Mouse (Mus musculus): Measurements from ENCODE around the gene Pelp1. TPM values are rescaled to one million over a fixed set of nuclear protein-coding genes. Genes with fewer than 3 reads are reported as not detected.

The Pelp1 gene
- total RNA-seq (2021): 10 to 100 TPM; 38.5 to 39.6 TPM
- long read RNA-seq, experiment 1, transcript Pelp1-201 (17 exons, 3,435 nt): major isoform, 17 of 24 reads
- long read RNA-seq, experiment 1, partial matches to known transcripts: 6 of 24 reads
- long read RNA-seq, experiment 1, other reads (novel, unspliced or antisense): 1 of 24 reads
- long read RNA-seq, experiment 2, transcript Pelp1-201 (17 exons, 3,435 nt): major isoform, 11 of 25 reads
- long read RNA-seq, experiment 2, partial matches to known transcripts: 11 of 25 reads
- long read RNA-seq, experiment 2, other reads (novel, unspliced or antisense): 2 of 25 reads

DNA sequence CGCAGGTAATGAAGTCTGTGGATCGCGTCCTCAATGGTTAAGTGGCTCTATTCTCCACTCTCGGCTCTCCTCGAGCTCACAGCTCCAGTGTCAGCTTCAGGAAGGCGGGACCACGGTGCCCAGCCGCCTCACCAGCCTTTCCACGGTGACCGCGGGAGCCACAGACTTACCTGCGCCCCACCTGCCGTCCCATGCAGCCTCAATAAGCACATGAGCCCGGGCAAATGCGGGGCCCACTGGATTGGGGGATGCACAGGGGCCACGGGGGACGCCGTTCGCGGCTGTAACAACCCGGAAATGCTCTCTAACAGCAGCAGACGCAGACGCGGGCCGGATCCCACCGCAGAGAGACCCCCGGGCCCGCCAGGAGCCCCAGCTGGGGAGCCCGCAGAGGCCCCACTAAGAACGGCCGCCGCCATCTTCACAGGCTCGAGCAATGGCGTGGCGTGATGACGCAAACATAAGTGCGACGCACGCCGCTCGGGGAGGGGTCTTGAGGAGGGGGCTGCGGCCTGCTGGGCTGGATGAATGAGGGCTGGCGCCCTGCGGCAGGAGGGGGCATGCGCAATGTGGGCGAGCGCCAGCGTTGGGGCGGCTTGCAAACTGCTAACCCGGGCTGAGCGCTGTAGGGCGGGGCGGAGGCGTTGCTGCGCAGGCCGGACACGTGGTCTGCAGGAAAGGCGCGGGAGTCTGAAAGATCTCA, at the start of gene Pelp1:
TSS of gene Pelp1 (minus strand) at position 438 of the 703 bp plus-strand sequence.
- peak; percentile 95 for DNase-seq (ENCODE audit: low spot score in 2 of 2)

DNA sequence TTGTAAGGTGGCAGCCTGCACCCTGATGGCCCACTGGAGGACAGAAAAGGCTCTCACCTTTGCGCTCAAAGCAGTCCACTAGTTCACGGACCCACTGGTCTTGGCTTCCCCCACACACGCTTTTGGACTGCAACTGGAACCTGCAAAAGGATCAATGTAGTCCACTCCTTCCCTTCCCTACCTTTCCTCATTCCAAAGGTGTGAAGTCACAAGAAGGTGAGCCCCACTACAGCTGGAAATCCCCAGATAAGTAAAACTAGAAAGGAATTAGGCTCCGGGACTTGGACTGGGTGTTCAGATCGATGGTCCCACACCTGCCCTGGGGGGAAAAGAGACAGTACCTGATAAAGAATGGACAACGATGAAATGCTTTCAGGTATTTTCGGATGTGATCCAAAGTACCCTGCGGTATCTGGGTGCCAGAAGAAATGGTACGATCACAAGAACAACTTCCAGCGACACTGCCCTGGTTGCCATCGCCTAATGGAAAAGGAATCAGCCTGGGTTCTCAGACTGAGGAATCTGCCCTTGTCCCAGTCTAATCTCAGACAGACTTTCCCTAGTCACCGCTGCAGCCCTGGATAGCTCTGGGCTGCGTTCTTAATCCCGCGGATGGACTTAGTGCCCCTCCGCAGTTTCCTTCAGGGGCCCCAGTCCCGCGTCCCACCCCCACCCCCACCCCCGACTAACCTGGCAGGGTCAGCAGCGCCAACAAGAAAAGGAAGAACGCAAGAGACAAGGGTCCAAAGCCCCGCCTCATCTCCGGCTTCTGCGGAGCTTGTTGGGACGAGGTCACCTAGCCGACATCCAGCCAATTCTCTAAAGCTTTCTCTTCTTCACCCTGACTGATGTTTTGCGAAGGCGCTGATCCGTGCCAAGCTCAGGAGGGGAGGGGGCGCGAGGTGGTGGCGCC, 49.1 kb upstream of the Pelp1 start, which contains the start of gene Zmynd15:
TSS of gene Zmynd15 (plus strand) at position 746 of the 913 bp plus-strand sequence.
- no peak for DNase-seq (ENCODE audit: low spot score in 2 of 2)

DNA sequence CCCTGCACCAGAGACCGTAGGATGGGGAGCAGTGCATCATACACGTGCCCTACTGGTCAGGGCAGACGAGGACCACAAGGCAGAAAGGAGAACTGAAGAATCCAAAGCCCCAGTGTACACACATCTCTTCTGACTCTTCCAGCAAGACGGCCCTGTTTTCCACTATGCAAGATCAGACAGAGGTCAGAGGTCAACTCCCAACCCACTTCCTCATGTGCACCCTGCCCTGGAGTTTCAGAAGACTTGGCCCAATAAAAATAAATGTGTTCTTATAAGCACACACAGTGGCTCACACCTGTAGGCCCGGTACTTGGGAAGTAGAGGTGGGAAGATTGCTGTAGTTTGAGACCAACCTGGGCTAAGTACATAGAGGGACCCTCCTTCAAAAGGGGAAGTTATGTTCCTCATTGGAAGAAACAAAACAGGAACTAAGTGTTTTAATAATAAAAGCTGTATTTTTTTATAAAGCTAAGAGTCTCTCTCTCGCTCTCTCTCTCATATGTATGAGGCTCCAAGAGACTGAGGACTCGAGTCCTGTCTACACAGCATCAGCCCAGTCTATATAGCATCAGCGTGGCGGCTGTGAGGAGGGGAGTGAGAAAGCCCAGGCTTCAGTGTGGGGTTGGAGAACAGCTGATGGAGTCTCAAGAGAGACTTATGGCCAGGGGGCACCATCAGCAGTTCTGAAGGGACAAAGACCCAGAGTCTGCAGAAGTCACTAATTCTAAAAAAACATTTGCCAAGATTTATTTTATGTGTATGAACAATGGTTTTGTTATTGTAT, 43.6 kb upstream of the Pelp1 start:
- DNase-seq (ENCODE audit: low spot score in 2 of 2): no peak

DNA sequence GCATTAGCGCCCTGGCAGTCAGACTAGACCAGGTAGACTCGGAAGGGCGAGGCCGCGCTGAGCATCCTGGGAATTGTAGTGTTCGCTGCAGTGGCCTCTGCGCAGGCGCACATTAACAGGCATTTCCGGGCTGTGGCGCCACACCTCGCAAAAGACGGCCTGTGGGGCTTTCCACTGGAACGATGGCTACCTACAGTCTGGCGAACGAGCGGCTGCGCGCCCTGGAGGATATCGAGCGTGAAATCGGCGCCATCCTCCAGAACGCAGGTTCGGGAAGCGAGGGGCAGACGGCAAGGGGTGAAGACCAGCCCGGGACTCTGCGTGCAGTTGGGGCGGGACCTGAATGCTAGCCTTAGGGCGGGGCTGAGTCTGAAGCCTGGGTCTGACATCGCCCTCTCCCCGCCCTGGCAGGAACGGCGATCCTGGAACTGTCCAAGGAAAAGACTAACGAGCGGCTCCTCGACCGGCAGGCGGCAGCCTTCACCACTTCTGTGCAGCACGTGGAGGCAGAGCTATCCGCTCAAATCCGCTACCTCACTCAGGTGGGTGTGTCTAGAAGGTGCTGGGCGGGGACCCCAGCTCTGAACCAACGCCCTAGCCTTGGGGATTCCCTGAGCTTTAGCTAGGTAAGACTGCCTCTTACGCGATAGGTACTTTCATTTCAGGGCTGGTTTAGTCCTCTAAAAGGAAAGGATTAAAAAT, 42.1 kb upstream of the Pelp1 start, which contains the start of gene Med11:
TSS of gene Med11 (plus strand) at position 123 of the 702 bp plus-strand sequence.
- DNase-seq (ENCODE audit: low spot score in 2 of 2): peak; percentile 95 to 96

DNA sequence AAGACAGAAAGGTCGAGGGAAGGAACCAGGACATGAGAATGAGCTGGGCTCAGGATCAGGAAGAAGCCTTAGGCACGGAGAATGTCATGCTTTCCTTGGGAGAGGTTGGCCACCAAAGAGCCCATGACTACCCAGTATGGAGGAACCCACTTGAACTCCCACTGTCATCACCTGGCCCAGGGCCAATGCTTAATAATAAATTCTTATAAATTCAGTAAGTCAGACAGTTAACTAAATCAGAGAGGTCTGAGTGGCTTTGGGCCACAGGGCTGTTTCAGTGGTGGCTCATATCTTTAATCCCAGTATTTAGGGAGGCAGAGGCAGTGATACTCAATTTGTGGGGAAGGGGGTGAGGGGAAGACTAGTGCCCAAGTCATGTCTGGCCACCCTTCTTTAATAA, 41.1 kb upstream of the Pelp1 start:
- no peak for DNase-seq (ENCODE audit: low spot score in 2 of 2)

DNA sequence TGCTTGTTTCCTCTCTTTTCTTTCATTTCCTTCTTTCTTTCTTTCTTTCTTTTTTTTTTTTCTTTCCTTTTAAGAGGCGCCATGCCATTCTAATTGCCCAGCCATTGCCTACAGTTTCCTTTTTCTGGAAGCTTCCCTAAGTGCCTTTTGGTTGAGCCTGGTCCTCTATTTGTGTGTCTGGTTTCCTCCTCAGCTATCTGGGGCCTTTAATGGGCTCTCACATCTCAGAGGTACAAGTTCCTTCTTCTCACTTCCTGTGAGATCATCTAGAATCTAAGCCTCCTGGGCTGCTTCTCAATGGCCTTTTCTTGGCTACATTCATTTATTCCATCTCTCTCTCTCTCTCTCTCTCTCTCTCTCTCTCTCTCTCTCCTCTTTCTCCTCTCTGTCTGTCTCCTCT, 37.5 kb upstream of the Pelp1 start:
- DNase-seq (ENCODE audit: low spot score in 2 of 2): no peak

DNA sequence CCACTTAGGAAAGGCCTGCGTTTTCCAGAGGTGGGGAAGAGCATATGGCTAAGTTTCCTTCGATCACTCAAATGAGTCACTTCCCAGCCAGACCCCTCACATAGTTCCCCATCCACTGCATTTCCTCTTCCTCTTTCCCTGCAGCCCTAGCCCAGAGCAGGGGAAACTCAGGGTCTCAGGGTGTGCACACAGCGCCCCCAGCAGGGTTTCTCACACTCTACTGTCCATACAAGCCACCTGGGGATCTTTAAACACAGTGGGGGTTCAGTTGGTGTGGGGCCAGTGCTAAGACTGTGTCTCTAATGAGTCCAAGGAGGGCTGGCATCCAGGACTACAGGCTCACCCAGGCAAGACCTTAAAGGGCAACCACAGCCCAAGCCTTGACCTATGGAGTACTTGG, 36.9 kb upstream of the Pelp1 start:
- no peak for DNase-seq (ENCODE audit: low spot score in 2 of 2)

DNA sequence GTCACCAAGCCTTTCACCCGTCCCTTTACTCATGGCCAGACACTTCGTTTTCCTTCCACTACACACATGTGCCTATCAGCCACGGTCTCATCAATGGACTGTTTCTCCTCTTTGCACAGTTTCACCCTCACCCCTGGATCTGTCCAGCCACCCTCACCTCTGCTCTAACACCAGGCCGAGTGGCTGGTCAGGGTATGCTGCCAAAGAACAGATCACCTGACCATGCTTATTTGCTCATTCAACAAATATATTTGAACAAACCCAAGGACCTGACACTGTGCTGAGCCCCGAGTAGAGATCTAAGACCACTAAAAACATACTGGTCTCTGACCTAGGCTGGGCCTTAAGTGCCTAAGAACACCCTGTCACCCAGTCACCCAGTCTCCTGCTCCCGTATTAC, 34.8 kb upstream of the Pelp1 start:
- no peak for DNase-seq (ENCODE audit: low spot score in 2 of 2)

DNA sequence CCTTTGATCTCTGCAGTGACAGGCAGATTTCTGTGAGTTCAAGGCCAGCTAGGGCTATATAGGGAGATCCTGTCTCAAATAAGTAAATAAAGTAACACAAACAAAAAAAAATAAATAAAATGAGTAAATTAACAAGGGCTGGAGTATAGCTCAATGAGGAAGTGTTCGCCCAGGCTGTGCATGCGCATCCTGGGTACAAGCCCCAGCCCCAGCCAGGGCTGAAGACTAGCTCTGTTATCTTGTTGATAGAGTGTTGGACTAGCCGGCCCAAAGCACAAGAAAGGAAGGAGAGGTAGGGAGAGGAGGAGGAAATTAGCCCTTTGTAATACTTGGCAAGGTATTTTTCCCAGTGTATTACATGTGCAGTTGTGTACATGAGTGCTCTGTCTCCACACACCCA, 34.1 kb upstream of the Pelp1 start:
- no peak for DNase-seq (ENCODE audit: low spot score in 2 of 2)

DNA sequence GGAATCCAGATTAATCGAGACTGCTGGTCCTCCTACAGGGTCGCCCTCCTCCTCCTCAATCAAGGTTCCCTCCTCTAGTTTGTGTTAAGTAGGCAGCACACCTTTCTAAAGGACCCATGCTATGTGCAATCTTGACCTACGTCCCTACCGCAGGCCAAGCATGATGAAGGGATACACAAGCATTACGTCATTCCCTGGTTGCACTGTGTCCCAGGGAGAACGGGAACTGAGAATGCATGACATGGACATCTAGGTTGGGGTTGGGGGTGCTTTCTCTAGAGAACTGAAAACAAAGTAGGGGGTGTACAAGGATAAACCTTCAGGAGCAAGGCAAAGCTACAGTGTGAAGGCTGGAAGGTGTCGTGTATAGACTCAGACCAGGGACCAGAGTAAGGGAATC, 32.1 kb upstream of the Pelp1 start:
- no peak for DNase-seq (ENCODE audit: low spot score in 2 of 2)

DNA sequence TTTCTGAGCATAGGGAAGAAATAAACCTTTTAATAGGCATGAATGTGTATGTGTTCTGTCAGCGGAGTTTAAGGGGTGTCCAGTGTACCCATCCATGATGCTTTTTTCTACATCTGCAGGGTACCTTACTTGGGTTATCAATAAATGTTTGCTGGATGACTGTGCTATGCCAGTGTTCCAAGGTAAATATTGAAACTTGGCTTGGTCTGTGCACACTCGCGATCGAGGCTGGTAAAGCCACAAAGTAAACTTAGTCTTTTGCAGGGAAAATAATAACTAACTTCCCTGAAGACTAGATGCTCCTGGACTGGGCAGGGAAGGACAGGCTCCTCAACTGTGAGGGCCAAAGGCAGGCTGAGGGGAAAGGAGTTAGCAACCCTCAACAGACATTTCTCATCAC, 30.8 kb upstream of the Pelp1 start:
- no peak for DNase-seq (ENCODE audit: low spot score in 2 of 2)

DNA sequence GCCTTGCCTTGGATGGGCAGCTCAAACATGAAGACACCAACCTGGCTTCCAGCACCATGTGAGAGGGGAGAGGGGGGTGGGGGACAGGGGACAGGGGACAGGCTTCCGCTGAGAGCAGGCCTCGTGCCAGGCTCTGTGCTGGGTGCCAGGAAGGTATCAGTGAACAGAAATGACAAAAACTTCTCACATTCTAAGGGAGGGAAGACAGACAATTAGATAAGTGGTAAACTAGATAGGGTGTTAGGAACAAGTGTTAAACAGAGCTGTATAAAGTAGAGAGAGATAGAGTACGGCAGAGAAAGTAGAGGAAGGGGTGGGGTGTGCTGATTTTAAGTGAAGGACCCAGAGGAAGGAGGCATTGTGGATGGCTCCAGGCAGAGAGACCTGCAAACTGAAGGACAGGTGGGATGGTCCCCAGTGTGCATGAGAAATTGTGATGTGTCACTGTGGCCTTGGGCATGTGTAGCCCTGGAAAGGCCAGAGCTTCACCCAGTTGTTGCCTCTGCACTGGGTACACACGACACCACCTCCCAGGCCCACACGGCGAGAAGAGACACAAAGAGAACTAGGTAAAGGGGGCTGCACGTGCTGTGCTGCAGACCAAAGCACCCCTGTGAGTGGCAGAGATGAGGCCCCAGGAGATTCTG, 29.0 kb upstream of the Pelp1 start:
- DNase-seq (ENCODE audit: low spot score in 2 of 2): no peak

DNA sequence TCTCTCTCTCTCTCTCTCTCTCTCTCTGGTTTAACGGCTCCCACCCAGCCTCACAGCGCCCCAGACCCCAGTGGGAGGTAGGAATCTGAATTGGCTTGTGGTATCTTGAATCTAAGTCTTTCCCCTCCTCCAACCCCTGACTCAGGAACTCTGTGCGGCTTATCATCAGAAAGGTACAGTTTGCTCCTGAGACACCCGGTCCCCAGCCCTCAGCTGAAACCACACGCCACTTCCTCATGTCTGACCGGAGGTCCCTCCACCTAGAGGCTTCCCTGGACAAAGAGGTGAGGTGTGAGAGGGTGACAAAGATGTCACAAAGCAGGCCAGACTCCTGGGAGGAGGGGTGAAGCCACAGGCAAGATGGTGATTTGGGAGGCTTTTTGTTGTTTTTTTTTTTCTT, 27.6 kb upstream of the Pelp1 start:
- DNase-seq (ENCODE audit: low spot score in 2 of 2): no peak

DNA sequence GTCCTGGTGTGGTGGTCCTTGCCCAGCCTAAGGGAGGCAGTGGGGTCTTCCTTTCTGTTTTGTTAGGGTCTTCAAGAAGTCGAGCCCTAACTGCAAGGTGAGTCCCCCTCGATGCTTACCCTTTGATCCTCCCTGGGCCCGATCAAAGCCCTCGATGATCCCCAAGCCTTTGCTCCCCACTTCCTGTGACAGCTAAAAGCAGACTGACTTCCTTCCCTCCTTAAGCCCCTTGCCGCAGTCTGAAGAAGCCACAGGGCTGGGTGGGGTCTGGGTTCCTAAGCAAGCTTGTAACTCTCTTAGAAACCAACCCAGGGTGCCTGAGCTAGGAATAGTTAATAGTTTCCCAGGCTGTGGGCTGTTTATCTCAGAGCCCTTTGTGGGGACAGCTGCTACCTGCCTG, 25.6 kb upstream of the Pelp1 start:
- no peak for DNase-seq (ENCODE audit: low spot score in 2 of 2)

DNA sequence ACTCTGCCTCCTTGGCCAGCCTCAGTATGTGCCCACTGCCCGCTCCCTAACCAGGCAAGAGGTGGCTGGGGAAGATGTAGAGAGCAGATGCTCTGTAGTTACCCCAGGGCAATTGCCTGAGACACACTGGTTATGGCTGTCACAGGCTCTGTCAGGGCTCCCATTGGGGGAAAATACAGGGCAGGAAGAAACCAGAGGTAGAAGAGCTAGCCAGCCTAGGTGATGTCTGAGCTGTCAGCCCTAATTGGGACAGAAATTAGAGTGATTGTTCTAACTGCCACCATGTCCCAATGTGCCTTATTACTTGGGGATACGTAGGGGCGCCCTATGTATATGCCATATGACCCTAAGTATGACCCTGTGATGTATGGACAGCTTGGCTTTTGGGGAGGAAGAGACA, 24.1 kb upstream of the Pelp1 start:
- no peak for DNase-seq (ENCODE audit: low spot score in 2 of 2)

DNA sequence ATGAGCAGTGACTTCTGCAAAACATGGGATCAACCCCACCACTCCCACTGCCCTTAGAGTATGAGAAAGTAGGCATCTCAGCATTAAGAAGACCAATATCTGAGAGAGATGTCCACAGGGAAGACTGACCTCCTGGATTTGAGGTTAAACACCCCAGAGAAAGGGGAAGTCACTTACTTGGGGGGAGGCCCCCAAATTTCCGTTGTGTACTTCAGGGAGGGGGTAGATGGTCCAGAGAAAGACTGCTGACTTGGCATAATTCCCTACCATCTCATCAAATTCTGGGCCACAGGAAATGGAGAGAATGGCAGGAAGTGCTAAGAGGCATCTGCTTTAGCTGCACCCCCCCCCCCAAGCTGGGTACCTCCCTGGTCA, 23.7 kb upstream of the Pelp1 start:
- no peak for DNase-seq (ENCODE audit: low spot score in 2 of 2)

DNA sequence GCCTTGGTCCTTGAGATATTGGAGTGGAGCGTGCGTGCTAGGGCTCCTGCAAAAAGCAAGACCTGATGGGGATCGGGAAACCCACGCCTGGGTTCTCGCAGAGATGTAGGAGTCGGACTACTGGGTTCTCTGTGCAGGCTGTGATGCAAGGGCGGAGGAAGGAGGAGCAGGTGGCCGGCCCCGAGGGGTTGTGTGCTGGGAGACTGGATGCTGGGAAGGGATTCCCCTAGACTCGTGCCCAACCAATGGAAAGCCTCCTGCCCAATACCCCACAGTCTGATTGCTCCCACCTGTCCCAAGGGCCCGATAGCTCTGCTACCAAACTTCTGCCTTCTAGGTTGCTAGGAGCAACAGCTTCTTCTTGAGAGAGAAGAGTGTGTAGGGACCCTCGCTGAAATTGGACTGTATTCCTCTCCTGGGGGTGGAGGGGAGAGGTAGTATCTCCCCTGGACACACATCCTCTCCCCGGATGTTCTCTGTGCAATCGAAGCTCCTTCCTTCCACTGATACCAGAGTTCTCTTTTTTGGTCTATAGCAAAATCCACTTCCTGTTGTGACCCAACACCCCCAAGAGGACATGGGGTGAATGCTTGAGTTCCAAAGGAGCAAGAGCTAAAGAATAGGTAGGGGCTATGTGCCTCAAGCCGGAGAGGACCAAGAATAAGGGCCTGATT, 23.2 kb upstream of the Pelp1 start:
- peak; percentile 61 to 71 for DNase-seq (ENCODE audit: low spot score in 2 of 2)

DNA sequence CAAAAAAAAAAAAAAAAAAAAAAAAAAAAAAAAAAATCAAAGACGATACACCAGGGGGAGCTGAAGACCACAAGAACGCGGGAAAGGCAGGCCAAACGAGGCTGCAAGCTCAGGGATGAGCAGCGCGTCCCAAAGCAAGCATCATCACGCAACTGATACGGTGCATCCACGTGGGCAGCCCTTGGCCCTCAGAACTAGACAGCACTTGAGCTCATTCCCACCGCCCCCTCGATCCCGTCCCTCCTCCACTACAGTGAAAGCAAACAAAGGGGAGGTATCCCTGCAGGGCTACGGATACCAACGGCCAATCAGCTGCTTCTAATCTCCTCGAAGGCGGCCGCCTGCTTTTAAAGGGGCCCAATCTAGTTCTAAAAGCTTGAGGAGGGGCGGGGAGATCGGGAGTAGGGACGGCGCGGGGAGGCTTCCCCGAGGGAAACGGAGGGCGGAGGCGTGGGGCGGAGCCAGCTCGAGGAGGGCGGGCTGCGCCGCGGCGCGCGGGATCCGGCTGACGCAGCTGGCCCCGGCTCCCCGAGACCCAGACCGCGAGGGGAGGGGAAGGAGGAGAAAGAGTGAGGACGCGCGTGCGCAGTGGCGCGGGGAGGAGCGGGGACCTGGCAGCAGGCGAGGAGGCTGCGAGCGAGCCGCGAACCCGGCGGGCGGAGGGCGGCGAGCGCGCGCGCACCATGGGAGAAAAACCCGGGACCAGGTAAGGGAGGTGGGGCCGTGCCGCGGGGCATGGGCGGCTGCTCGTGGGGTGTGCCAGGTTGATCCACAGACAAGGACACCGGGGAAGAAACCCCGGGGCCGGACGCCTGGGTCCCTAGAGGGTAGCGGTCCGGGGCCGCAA, 22.4 kb upstream of the Pelp1 start, which contains the start of gene Arrb2:
TSS of gene Arrb2 (plus strand) at position 588 of the 847 bp plus-strand sequence.
- DNase-seq (ENCODE audit: low spot score in 2 of 2): peak; percentile 97 to 99
